Mouse (Mus musculus): Measurements from ENCODE around the gene Glrx3. TPM values are rescaled to one million over a fixed set of nuclear protein-coding genes. Genes with fewer than 3 reads are reported as not detected.
"Not testable (repeated sequence)": the region's sequence is repeated elsewhere in the genome, so short reads cannot be mapped to it uniquely, and the experiment has no call there.

Glrx3 gene
- polyA plus RNA-seq, 1 experiment from 2014 or later, result 313 TPM

DNA sequence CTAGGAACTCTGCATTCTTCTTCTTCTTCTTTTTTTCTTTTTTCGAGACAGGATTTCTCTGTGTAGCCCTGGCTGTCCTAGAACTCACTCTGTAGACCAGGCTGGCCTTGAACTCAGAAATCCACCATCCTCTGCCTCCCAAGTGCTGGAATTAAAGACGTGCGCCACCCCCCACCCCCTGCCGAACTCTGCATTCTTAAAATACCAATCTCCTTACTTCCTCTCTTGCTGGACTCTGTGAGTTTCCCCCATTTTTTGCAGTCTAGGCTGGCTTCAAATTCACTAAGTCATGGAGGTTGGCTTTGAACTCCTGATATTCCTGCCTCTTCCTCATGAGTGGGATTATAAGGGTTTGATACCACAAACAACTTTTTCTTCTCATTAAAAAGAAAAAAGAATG is 10.7 kb upstream of the Glrx3 start:
- Histone ChIP-seq H3K27ac (no peak overlapping the region), H3K27me3 (replicated peaks) (no peaks in the 10 kb centered on the region), H3K9ac (no peak overlapping the region), H3K4me1 (no peaks in the 10 kb centered on the region), H3K4me2 (replicated peaks) (no peak overlapping the region), H3K36me3 (no peaks in the 10 kb centered on the region), H3K9me3 (no peaks in the 10 kb centered on the region), H3K4me3 (no peak overlapping the region)
- WGBS, result 62% methylated on average over 4 of the region's 4 CpGs
- no peak for ATAC-seq (ENCODE audit: low FRiP score, low read depth)

GRCm38 (mm10) chr7:137431769-137432603 is 5.4 kb upstream of the Glrx3 start:
- 47% methylated on average over 13 of the region's 13 CpGs for WGBS
- no peak overlapping the region for H3K27ac ChIP-seq

DNA sequence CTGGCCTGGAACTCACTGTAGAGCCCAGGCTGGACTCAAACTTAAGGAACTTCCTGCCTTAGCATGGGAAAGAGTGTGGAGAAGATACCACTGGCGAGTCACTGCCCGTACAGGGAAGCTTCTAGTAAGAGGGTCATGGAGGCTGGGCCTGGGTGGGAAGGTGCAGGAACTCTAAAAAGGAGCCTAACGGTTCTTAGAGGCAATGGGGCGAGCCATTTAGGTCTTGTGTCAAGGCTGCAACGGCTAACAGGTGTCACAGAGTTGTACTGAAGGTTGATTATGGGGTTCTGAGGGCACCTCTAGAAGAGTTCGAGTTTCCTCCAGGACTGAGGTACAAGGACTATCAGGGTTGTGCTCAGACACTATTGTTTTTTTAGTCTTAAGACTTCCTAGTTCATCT is 513 bp upstream of the Glrx3 start:
- no peak overlapping the region for H3K9ac ChIP-seq
- no peaks in the 10 kb centered on the region for H3K36me3 ChIP-seq
- H3K9me3 ChIP-seq, result no peaks in the 10 kb centered on the region
- ATAC-seq (ENCODE audit: low FRiP score, low read depth), result peak; percentile 4; the same call in 1 of the 2 replicates
- no peaks in the 10 kb centered on the region for H3K27me3 ChIP-seq (replicated peaks)
- 80% methylated on average over 6 of the region's 6 CpGs for WGBS
- peak overlapping the region; percentile 95; the same call in 1 of the 2 replicates for H3K4me3 ChIP-seq
- H3K4me2 ChIP-seq (replicated peaks), result peak overlapping the region; percentile 61
- H3K4me1 ChIP-seq, result peaks cover 7% of the 10 kb centered on the region
- H3K27ac ChIP-seq, result no peak overlapping the region

More at GRCm38 (mm10) chr7:137431769-137432603, 5.4 kb upstream of the Glrx3 start:
- no peaks in the 10 kb centered on the region for H3K27me3 ChIP-seq (replicated peaks)
- H3K9me3 ChIP-seq, result no peaks in the 10 kb centered on the region
- H3K9ac ChIP-seq, result no peak overlapping the region
- H3K4me2 ChIP-seq (replicated peaks), result no peak overlapping the region
- no peak for ATAC-seq (ENCODE audit: low FRiP score, low read depth)
- no peak overlapping the region for H3K4me3 ChIP-seq
- no peaks in the 10 kb centered on the region for H3K36me3 ChIP-seq
- no peaks in the 10 kb centered on the region for H3K4me1 ChIP-seq

DNA sequence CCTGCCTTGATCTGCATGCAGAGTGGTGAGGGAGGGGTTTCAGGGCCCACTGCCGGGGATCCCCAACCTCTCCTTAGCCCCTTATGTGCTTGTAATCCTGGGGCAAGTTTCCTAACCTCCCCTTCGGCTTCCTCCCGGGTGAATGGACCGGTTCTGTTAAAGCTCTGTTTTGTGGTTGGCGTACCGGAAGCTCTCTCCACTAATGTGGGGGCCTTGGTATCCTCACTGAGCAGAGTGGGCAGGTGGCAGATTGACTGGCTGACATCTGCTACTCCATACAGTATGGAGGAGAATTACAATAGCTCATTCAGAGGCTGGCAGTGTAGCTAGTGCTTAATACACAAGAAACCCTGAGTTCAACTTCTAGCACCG is 751 bp downstream of the Glrx3 start:
- peak; percentile 80 for ATAC-seq (ENCODE audit: low FRiP score, low read depth)
- WGBS, result 3% methylated on average over 7 of the region's 7 CpGs
- Histone ChIP-seq H3K4me2 (replicated peaks) (peak overlapping the region; percentile 61), H3K9ac (peak overlapping the region; percentile 94), H3K4me1 (peaks cover 7% of the 10 kb centered on the region), H3K27me3 (replicated peaks) (no peaks in the 10 kb centered on the region), H3K36me3 (no peaks in the 10 kb centered on the region), H3K9me3 (no peaks in the 10 kb centered on the region), H3K4me3 (peak overlapping the region; percentile 95), H3K27ac (peak overlapping the region; percentile 80)

DNA sequence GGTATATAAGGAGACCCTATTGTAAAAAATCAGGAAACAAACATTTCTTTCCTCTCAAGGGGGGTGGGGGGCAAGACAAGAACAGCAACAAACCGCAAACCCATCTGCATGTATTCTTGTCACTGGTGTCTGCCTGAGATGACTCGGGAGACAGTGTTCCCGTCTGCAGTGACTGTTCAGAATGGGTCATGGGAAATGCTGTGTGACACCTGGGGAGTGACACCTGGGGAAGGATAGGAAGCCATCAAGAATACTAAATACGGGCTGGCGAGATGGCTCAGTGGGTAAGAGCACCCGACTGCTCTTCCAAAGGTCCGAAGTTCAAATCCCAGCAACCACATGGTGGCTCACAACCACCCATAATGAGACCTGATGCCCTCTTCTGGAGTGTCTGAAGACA is 1.5 kb downstream of the Glrx3 start:
- H3K9me3 ChIP-seq; H3K4me1 ChIP-seq; H3K36me3 ChIP-seq; H3K27me3 ChIP-seq (replicated peaks); H3K27ac ChIP-seq; H3K9ac ChIP-seq; ATAC-seq (ENCODE audit: low FRiP score, low read depth): not testable (repeated sequence)
- H3K4me3 ChIP-seq, result peak overlapping the region; percentile 95
- peak overlapping the region; percentile 61 for H3K4me2 ChIP-seq (replicated peaks)
- 88% methylated on average over 7 of the region's 7 CpGs for WGBS

- Histone ChIP-seq H3K36me3 (peaks cover 20% of the 10 kb centered on the region), H3K9ac (no peak overlapping the region), H3K27me3 (replicated peaks) (no peaks in the 10 kb centered on the region), H3K9me3 (no peaks in the 10 kb centered on the region), H3K27ac (no peak overlapping the region), H3K4me2 (replicated peaks) (no peak overlapping the region), H3K4me1 (peaks cover 7% of the 10 kb centered on the region), H3K4me3 (no peak overlapping the region)
- 97% methylated on average over 4 of the region's 4 CpGs for WGBS
- ATAC-seq (ENCODE audit: low FRiP score, low read depth), result no peak
These were observed 5.5 kb downstream of the Glrx3 start for GRCm38 (mm10) chr7:137442951-137443350.

DNA sequence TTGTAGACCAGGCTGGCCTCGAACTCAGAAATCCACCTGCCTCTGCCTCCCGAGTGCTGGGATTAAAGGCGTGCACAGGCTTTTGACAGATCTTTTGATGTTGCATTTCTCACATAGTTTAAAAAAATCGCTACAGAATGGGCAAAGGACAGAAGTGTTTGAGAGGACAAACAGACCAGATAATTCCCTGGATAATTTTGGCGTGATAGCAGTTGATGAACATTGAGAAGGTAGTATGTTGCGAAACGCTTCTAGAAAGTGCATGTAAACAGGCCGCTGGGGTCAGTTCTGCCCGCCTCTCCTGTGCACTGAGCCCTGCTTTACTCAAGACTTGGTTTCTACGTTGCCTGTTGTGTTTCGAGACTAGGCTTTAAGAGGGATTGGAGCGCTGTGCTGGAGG is 7.9 kb downstream of the Glrx3 start:
- WGBS, result 95% methylated on average over 12 of the region's 12 CpGs
- peaks cover 32% of the 10 kb centered on the region for H3K36me3 ChIP-seq
- no peak overlapping the region for H3K4me3 ChIP-seq
- no peak for ATAC-seq (ENCODE audit: low FRiP score, low read depth)
- no peak overlapping the region for H3K4me2 ChIP-seq (replicated peaks)
- no peak overlapping the region for H3K9ac ChIP-seq
- no peaks in the 10 kb centered on the region for H3K27me3 ChIP-seq (replicated peaks)
- no peak overlapping the region for H3K27ac ChIP-seq
- peaks cover under 1% of the 10 kb centered on the region; the same call in 1 of the 2 replicates for H3K4me1 ChIP-seq
- H3K9me3 ChIP-seq, result no peaks in the 10 kb centered on the region

GRCm38 (mm10) chr7:137461396-137461795 is 24.0 kb downstream of the Glrx3 start:
- H3K9me3 ChIP-seq, result no peaks in the 10 kb centered on the region
- H3K27ac ChIP-seq, result no peak overlapping the region
- no peak overlapping the region for H3K9ac ChIP-seq
- no peak overlapping the region for H3K4me3 ChIP-seq
- 67% methylated on average over 5 of the region's 5 CpGs for WGBS
- H3K4me2 ChIP-seq (replicated peaks), result no peak overlapping the region
- peaks cover 68% of the 10 kb centered on the region for H3K36me3 ChIP-seq
- H3K4me1 ChIP-seq, result no peaks in the 10 kb centered on the region
- no peaks in the 10 kb centered on the region for H3K27me3 ChIP-seq (replicated peaks)
- no peak for ATAC-seq (ENCODE audit: low FRiP score, low read depth)

DNA sequence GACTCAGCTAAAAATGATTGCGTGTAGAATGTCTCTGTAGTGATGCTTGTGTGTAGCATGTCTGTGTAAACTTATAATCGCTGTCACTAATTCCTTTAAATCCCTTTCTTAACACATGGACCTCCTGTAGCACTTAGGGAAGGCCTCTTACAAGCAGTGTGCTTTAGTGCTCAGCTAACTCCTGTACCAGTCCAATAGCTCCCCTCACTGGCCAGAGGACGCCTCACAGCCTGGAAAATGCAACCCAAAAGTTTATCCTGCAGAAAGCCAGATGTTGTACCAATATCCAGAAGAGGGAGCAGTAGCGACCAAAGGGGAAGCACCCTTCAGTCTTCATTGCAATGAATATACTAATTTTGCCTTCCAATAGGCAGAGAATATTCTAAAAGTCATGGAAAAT is 30.8 kb downstream of the Glrx3 start:
- Histone ChIP-seq H3K4me3 (no peak overlapping the region), H3K27me3 (replicated peaks) (no peaks in the 10 kb centered on the region), H3K4me2 (replicated peaks) (no peak overlapping the region), H3K27ac (no peak overlapping the region), H3K36me3 (peaks cover 54% of the 10 kb centered on the region), H3K9me3 (no peaks in the 10 kb centered on the region), H3K9ac (no peak overlapping the region), H3K4me1 (no peaks in the 10 kb centered on the region)
- no peak for ATAC-seq (ENCODE audit: low FRiP score, low read depth)
- WGBS, result 83% methylated on average over 4 of the region's 4 CpGs

- Histone ChIP-seq H3K27me3 (replicated peaks) (no peaks in the 10 kb centered on the region), H3K4me2 (replicated peaks) (no peak overlapping the region), H3K36me3 (peaks cover 27% of the 10 kb centered on the region), H3K9ac (no peak overlapping the region), H3K4me1 (no peaks in the 10 kb centered on the region), H3K27ac (no peak overlapping the region), H3K4me3 (no peak overlapping the region), H3K9me3 (no peaks in the 10 kb centered on the region)
- ATAC-seq (ENCODE audit: low FRiP score, low read depth), result peak; percentile 13; the same call in 1 of the 2 replicates
- WGBS, result 59% methylated on average over 7 of the region's 7 CpGs
These were observed 34.2 kb downstream of the Glrx3 start for GRCm38 (mm10) chr7:137471431-137472120.

DNA sequence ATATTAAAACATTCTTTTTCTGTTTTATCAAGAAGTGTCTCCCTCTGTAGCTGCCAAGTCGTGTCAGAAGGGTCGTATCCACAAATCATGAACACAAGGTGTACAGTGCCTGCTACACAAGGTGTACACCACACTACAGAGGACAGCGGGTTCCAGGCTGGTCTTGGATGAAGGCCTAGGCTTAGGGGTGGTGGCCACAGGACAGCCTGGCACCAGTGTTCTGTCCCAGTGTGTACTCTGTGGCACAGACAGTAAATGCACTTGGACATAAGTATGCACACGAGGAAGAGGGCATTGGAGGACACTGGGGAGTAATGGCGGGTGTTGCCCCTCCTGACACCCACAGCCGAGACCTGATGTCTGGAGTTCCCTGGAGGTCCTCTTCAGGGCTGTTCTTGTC is 34.7 kb downstream of the Glrx3 start:
- Histone ChIP-seq H3K4me1 (no peaks in the 10 kb centered on the region), H3K36me3 (peaks cover 22% of the 10 kb centered on the region), H3K27ac (no peak overlapping the region), H3K9me3 (no peaks in the 10 kb centered on the region), H3K27me3 (replicated peaks) (no peaks in the 10 kb centered on the region), H3K4me2 (replicated peaks) (no peak overlapping the region), H3K4me3 (no peak overlapping the region), H3K9ac (no peak overlapping the region)
- no peak for ATAC-seq (ENCODE audit: low FRiP score, low read depth)
- WGBS, result 80% methylated on average over 6 of the region's 6 CpGs

DNA sequence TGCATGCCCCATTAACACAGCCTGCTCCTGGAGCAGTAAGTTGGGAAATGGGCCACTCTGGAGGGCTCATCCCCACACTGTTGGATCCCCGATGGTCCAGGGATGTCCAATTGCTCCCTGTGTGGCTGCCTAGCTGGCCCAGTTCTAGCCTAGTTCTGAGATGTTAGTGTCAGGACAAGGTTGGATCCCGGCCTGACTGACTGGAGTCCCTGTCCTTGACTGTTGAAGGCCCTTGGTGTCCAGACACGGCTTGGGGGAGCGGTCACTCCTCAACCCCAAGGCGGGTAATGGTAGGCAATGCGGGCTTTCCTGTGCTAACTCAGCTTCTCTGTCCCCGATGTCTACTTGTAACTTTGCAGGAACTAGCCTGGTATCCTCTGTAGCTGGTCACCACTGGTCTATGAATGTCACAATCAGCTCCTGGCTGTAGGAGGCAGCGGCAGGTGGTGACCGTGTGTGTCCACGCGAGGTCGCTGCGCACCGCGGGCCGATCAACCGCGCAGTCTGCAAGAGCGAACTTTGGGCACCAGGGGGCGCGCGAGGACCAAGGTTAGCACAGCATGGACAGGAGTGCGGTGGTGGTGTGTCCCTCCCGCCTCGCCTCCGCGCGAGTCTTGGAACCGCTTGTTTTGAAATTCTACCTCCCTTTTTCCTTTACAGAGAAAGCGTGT is 40.7 kb downstream of the Glrx3 start:
- Histone ChIP-seq H3K36me3 (no peaks in the 10 kb centered on the region), H3K27me3 (replicated peaks) (no peaks in the 10 kb centered on the region), H3K9ac (0 out of 2 replicates have a peak overlapping the region, but pooled peaks have one; percentile 36), H3K4me2 (replicated peaks) (peak overlapping the region; percentile 56), H3K9me3 (no peaks in the 10 kb centered on the region), H3K4me3 (0 out of 2 replicates have a peak overlapping the region, but pooled peaks have one; percentile 15), H3K27ac (no peak overlapping the region), H3K4me1 (peaks cover 3% of the 10 kb centered on the region; the same call in 1 of the 2 replicates)
- WGBS, result 14% methylated on average over 30 of the region's 30 CpGs
- ATAC-seq (ENCODE audit: low FRiP score, low read depth), result peak; percentile 92
